Mouse (Mus musculus) liver, embryonic 15.5 days (tissue): ENCODE measurements around the gene Ap1g1. TPM values are rescaled to one million over a fixed set of nuclear protein-coding genes. Genes with fewer than 3 reads are reported as not detected.

ENCODE experiments used
- ATAC-seq: fragments of 200-750 bp; cut with Nextera tagmentation; 2 replicates; pipeline ENCODE4 v1.8.0; 2017; ENCODE audit warnings: moderate number of reproducible peaks, mild to moderate bottlenecking, moderate library complexity; ENCODE audit not compliant: insufficient read depth
- H3K27ac ChIP-seq: fragments of 300-500 bp; sonication (generic); replicated peaks from 2 replicates; pipeline ENCODE4 v1.5.1; 2015; ENCODE audit warnings: mild to moderate bottlenecking, inconsistent platforms
- H3K27me3 ChIP-seq: fragments of 300-500 bp; sonication (generic); 2 replicates; pipeline ENCODE4 v1.6.1; 2015; ENCODE audit warnings: mild to moderate bottlenecking, inconsistent platforms
- H3K36me3 ChIP-seq: fragments of 300-500 bp; sonication (generic); replicated peaks from 2 replicates; pipeline ENCODE4 v1.6.1; 2015; ENCODE audit warnings: moderate library complexity, mild to moderate bottlenecking, inconsistent platforms
- H3K4me1 ChIP-seq: fragments of 300-500 bp; sonication (generic); replicated peaks from 2 replicates; pipeline ENCODE4 v1.6.1; 2015; ENCODE audit warnings: inconsistent platforms
- H3K4me2 ChIP-seq: fragments of 300-500 bp; sonication (generic); 2 replicates; pipeline ENCODE4 v1.6.1; 2015; ENCODE audit warnings: moderate library complexity, mild to moderate bottlenecking, inconsistent platforms
- H3K4me3 ChIP-seq: fragments of 300-500 bp; sonication (generic); replicated peaks from 2 replicates; pipeline ENCODE4 v1.5.1; 2015; ENCODE audit warnings: mild to moderate bottlenecking, inconsistent platforms
- H3K9ac ChIP-seq: fragments of 300-500 bp; sonication (generic); 2 replicates; pipeline ENCODE4 v1.6.1; 2015; ENCODE audit warnings: moderate library complexity, mild to moderate bottlenecking, inconsistent platforms
- H3K9me3 ChIP-seq: fragments of 300-500 bp; sonication (generic); replicated peaks from 2 replicates; pipeline ENCODE4 v1.6.1; 2016; ENCODE audit warnings: inconsistent platforms
- WGBS: fragments of 180-500 bp; shearing (Covaris S2); methylation state at CpG from one replicate; pipeline ENCODE4 v1.1.7; 2015; ENCODE audit warnings: mixed read lengths; ENCODE audit not compliant: insufficient replicate concordance; 5-methylcytosine and 5-hydroxymethylcytosine counted together
- polyA plus RNA-seq: library from polyadenylated mRNA; unstranded; fragments of >200 nt; fragmentation: Nextera tagmentation; extraction: Ambion mirVana; gene quantifications from 2 replicates; pipeline ENCODE4 v1.2.1, GENCODE M21; 2015

Ap1g1 gene
- polyA plus RNA-seq, 1 experiment from 2014 or later: 14.9 TPM

GRCm38 (mm10) chr8:109780548-109780947 is 2.2 kb downstream of the Ap1g1 start:
- H3K9me3 ChIP-seq: no peaks in the 10 kb centered on the region
- peak overlapping the region; percentile 96 for H3K4me3 ChIP-seq
- 23% methylated on average over 4 of the region's 4 CpGs for WGBS
- no peak for ATAC-seq
- H3K4me2 ChIP-seq: peak overlapping the region; percentile 83
- 0 out of 2 replicates have a peak overlapping the region, but pooled peaks have one; percentile 14 for H3K27ac ChIP-seq
- H3K4me1 ChIP-seq: peaks cover 33% of the 10 kb centered on the region
- H3K9ac ChIP-seq: no peak overlapping the region
- peaks cover 8% of the 10 kb centered on the region; the same call in 1 of the 2 replicates for H3K27me3 ChIP-seq
- H3K36me3 ChIP-seq: no peaks in the 10 kb centered on the region

GRCm38 (mm10) chr8:109790938-109791337 is 12.6 kb downstream of the Ap1g1 start:
- Histone ChIP-seq H3K36me3 (no peaks in the 10 kb centered on the region), H3K9me3 (no peaks in the 10 kb centered on the region), H3K4me3 (no peak overlapping the region), H3K4me2 (peak overlapping the region; percentile 7; the same call in 1 of the 2 replicates), H3K4me1 (peaks cover 47% of the 10 kb centered on the region), H3K27ac (0 out of 2 replicates have a peak overlapping the region, but pooled peaks have one; percentile 14), H3K9ac (no peak overlapping the region), H3K27me3 (no peaks in the 10 kb centered on the region)
- peak; percentile 82 for ATAC-seq
- 25% methylated on average over 2 of the region's 2 CpGs for WGBS

- H3K9ac ChIP-seq: no peak overlapping the region
- H3K4me1 ChIP-seq: peaks cover 48% of the 10 kb centered on the region
- H3K27me3 ChIP-seq: no peaks in the 10 kb centered on the region
- H3K4me3 ChIP-seq: no peak overlapping the region
- 0 out of 2 replicates have a peak overlapping the region, but pooled peaks have one; percentile 20 for H3K27ac ChIP-seq
- H3K4me2 ChIP-seq: no peak overlapping the region
- WGBS: 57% methylated on average over 1 of the region's 1 CpGs
- no peaks in the 10 kb centered on the region for H3K36me3 ChIP-seq
- no peaks in the 10 kb centered on the region for H3K9me3 ChIP-seq
- no peak for ATAC-seq
Measured at GRCm38 (mm10) chr8:109795166-109795565, 16.8 kb downstream of the Ap1g1 start.

GRCm38 (mm10) chr8:109798721-109799120 is 20.4 kb downstream of the Ap1g1 start:
- H3K9me3 ChIP-seq: no peaks in the 10 kb centered on the region
- H3K4me2 ChIP-seq: no peak overlapping the region
- H3K4me3 ChIP-seq: no peak overlapping the region
- H3K9ac ChIP-seq: no peak overlapping the region
- H3K27ac ChIP-seq: no peak overlapping the region
- peaks cover 22% of the 10 kb centered on the region for H3K4me1 ChIP-seq
- no peak for ATAC-seq
- 0 out of 2 replicates have a peak, but pooled peaks cover 5% of the 10 kb centered on the region for H3K36me3 ChIP-seq
- H3K27me3 ChIP-seq: no peaks in the 10 kb centered on the region

GRCm38 (mm10) chr8:109799245-109799644 is 20.9 kb downstream of the Ap1g1 start:
- Histone ChIP-seq H3K27me3 (no peaks in the 10 kb centered on the region), H3K4me2 (no peak overlapping the region), H3K36me3 (0 out of 2 replicates have a peak, but pooled peaks cover 5% of the 10 kb centered on the region), H3K9ac (no peak overlapping the region), H3K4me1 (peaks cover 17% of the 10 kb centered on the region), H3K9me3 (no peaks in the 10 kb centered on the region), H3K27ac (no peak overlapping the region), H3K4me3 (no peak overlapping the region)
- ATAC-seq: no peak
- WGBS: 53% methylated on average over 4 of the region's 4 CpGs

GRCm38 (mm10) chr8:109800325-109800724 is 22.0 kb downstream of the Ap1g1 start:
- peak; percentile 52; the same call in 1 of the 2 replicates for ATAC-seq
- Histone ChIP-seq H3K36me3 (peaks cover 5% of the 10 kb centered on the region; the same call in 1 of the 2 replicates), H3K9me3 (no peaks in the 10 kb centered on the region), H3K9ac (no peak overlapping the region), H3K27me3 (no peaks in the 10 kb centered on the region), H3K4me3 (no peak overlapping the region), H3K4me1 (peaks cover 7% of the 10 kb centered on the region), H3K4me2 (no peak overlapping the region), H3K27ac (no peak overlapping the region; the same call in 1 of the 2 replicates)
- WGBS: 65% methylated on average over 2 of the region's 2 CpGs

- Histone ChIP-seq H3K9ac (no peak overlapping the region), H3K4me3 (no peak overlapping the region), H3K27ac (no peak overlapping the region), H3K36me3 (peaks cover 5% of the 10 kb centered on the region; the same call in 1 of the 2 replicates), H3K9me3 (no peaks in the 10 kb centered on the region), H3K27me3 (no peaks in the 10 kb centered on the region), H3K4me1 (peaks cover 3% of the 10 kb centered on the region; the same call in 1 of the 2 replicates), H3K4me2 (no peak overlapping the region)
- ATAC-seq: no peak
- 82% methylated on average over 3 of the region's 3 CpGs for WGBS
Measured at GRCm38 (mm10) chr8:109803211-109803610, 24.9 kb downstream of the Ap1g1 start.

- H3K4me1 ChIP-seq: no peaks in the 10 kb centered on the region; the same call in 1 of the 2 replicates
- peaks cover 5% of the 10 kb centered on the region; the same call in 1 of the 2 replicates for H3K36me3 ChIP-seq
- no peaks in the 10 kb centered on the region for H3K27me3 ChIP-seq
- no peak overlapping the region for H3K4me3 ChIP-seq
- H3K9ac ChIP-seq: no peak overlapping the region
- no peak overlapping the region for H3K4me2 ChIP-seq
- 88% methylated on average over 3 of the region's 3 CpGs for WGBS
- no peak overlapping the region for H3K27ac ChIP-seq
- no peaks in the 10 kb centered on the region for H3K9me3 ChIP-seq
- ATAC-seq: no peak
Measured at GRCm38 (mm10) chr8:109803801-109804200, 25.4 kb downstream of the Ap1g1 start.

GRCm38 (mm10) chr8:109806522-109806921 is 28.2 kb downstream of the Ap1g1 start:
- Histone ChIP-seq H3K27me3 (no peaks in the 10 kb centered on the region), H3K4me2 (no peak overlapping the region), H3K4me3 (no peak overlapping the region), H3K4me1 (peaks cover 11% of the 10 kb centered on the region), H3K9ac (no peak overlapping the region), H3K36me3 (peaks cover 5% of the 10 kb centered on the region; the same call in 1 of the 2 replicates), H3K9me3 (no peaks in the 10 kb centered on the region), H3K27ac (no peak overlapping the region)
- WGBS: 80% methylated on average over 3 of the region's 3 CpGs
- ATAC-seq: no peak

GRCm38 (mm10) chr8:109807401-109808119 is 29.2 kb downstream of the Ap1g1 start:
- Histone ChIP-seq H3K9ac (no peak overlapping the region), H3K27me3 (no peaks in the 10 kb centered on the region), H3K4me1 (peaks cover 11% of the 10 kb centered on the region), H3K4me2 (no peak overlapping the region), H3K27ac (no peak overlapping the region), H3K36me3 (peaks cover 5% of the 10 kb centered on the region; the same call in 1 of the 2 replicates), H3K9me3 (no peaks in the 10 kb centered on the region), H3K4me3 (no peak overlapping the region)
- no peak for ATAC-seq
- 83% methylated on average over 7 of the region's 7 CpGs for whole genome bisulfite sequencing

- peaks cover 1% of the 10 kb centered on the region; the same call in 1 of the 2 replicates for H3K36me3 ChIP-seq
- H3K27ac ChIP-seq: no peak overlapping the region
- no peak overlapping the region for H3K4me2 ChIP-seq
- no peaks in the 10 kb centered on the region for H3K27me3 ChIP-seq
- no peaks in the 10 kb centered on the region for H3K9me3 ChIP-seq
- H3K4me1 ChIP-seq: peaks cover 11% of the 10 kb centered on the region
- H3K4me3 ChIP-seq: no peak overlapping the region
- H3K9ac ChIP-seq: no peak overlapping the region
- ATAC-seq: no peak
Measured at GRCm38 (mm10) chr8:109808120-109808447, 29.7 kb downstream of the Ap1g1 start.
